Mouse (Mus musculus) limb, embryonic 10.5 days (tissue): ENCODE measurements around the gene Apip. TPM values are rescaled to one million over a fixed set of nuclear protein-coding genes. Genes with fewer than 3 reads are reported as not detected.
A peak's percentile ranks its signal among the peaks of the same experiment; 100 is the strongest.

Source experiments
- DNase-seq: peaks from one replicate; pipeline ENCODE4 v3.0.0-alpha.2; 2017; ENCODE audit warnings: low spot score
- H3K27ac ChIP-seq: fragments of 300-500 bp; sonication (generic); 2 replicates; pipeline ENCODE4 v1.5.1; 2016; ENCODE audit warnings: mild to moderate bottlenecking
- H3K27me3 ChIP-seq: fragments of 300-500 bp; sonication (generic); 2 replicates; pipeline ENCODE4 v1.6.1; 2016; ENCODE audit warnings: low read depth, mild to moderate bottlenecking; ENCODE audit not compliant: poor library complexity, severe bottlenecking
- H3K36me3 ChIP-seq: fragments of 300-500 bp; sonication (generic); 2 replicates; pipeline ENCODE4 v1.6.1; 2016; ENCODE audit warnings: mild to moderate bottlenecking, moderate library complexity
- H3K4me1 ChIP-seq: fragments of 300-500 bp; sonication (generic); 2 replicates; pipeline ENCODE4 v1.6.1; 2016
- H3K4me3 ChIP-seq: fragments of 300-500 bp; sonication (generic); 2 replicates; pipeline ENCODE4 v1.5.1; 2016; ENCODE audit warnings: mild to moderate bottlenecking, moderate library complexity
- H3K9me3 ChIP-seq: fragments of 300-500 bp; sonication (generic); replicated peaks from 2 replicates; pipeline ENCODE4 v1.6.1; 2016; ENCODE audit warnings: mild to moderate bottlenecking
- WGBS: fragments of 180-500 bp; shearing (Covaris S2); methylation state at CpG from one replicate; pipeline ENCODE4 v1.1.7; 2016; 5-methylcytosine and 5-hydroxymethylcytosine counted together
- polyA plus RNA-seq: library from polyadenylated mRNA; unstranded; fragments of >200 nt; fragmentation: Nextera tagmentation; extraction: Ambion mirVana; gene quantifications from 2 replicates; pipeline ENCODE4 v1.2.1, GENCODE M21; 2016

The Apip gene
- polyA plus RNA-seq: 73.4 and 79.6 TPM in 2 replicates

DNA sequence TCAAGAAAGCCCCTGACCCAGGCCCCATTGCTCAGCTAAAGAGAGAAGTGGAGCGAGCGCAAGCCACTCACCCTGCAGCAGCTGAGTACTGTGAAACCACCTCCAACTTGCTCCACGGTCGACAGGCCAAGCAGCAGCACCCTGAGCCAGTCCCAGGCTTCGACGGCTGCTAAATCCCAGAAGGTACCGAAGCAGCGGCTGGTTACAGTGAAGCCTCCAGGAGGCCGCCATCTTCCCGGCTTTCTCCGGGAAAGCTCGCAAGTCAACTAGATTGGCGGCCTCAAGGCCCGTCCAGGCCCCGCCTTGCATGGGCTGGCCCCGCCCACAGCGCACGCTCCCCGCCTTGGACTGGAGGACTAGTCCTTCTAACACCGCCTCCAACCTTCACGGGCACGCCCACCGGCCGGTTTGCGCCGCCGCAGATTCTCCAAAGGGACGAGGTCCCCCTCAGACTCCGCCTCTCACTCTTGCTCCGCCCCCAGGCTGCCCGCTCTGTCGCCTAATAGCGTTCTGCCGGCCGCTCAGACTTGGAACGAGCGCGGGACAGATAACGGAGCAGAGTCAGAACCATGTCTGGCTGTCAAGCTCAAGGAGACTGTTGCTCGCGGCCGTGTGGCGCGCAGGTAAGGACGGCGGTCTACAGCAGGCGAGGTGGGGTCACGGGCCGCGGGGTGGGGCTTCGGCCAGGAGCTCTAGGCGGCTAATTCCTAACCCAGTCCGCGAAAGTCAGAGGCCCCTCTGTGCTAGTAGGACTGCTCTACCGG, at the start of gene Apip, which contains the start of gene Pdhx:
Apip (plus strand) TSS at position 457 of the 764 bp plus-strand sequence.
Pdhx (minus strand) TSS at position 295 of the 764 bp plus-strand sequence.
- Histone ChIP-seq H3K9me3 (no peaks in the 10 kb centered on the region), H3K36me3 (no peaks in the 10 kb centered on the region), H3K27me3 (no peaks in the 10 kb centered on the region), H3K4me1 (peaks cover 17% of the 10 kb centered on the region), H3K4me3 (peak within 1 kb of the TSS; percentile 87), H3K27ac (peak within 1 kb of the TSS; percentile 91)
- peak; percentile 99 for DNase-seq
- WGBS: under 1% methylated on average over 55 of the region's 55 CpGs

GRCm38 (mm10) chr2:103037831-103038230, 35.6 kb upstream of the Apip start:
- no peaks in the 10 kb centered on the region for H3K4me1 ChIP-seq
- peaks cover 38% of the 10 kb centered on the region for H3K36me3 ChIP-seq
- no peaks in the 10 kb centered on the region for H3K27me3 ChIP-seq
- 95% methylated on average over 4 of the region's 4 CpGs for WGBS
- H3K4me3 ChIP-seq: no peak overlapping the region
- no peak overlapping the region for H3K27ac ChIP-seq
- DNase-seq: no peak
- no peaks in the 10 kb centered on the region for H3K9me3 ChIP-seq

DNA sequence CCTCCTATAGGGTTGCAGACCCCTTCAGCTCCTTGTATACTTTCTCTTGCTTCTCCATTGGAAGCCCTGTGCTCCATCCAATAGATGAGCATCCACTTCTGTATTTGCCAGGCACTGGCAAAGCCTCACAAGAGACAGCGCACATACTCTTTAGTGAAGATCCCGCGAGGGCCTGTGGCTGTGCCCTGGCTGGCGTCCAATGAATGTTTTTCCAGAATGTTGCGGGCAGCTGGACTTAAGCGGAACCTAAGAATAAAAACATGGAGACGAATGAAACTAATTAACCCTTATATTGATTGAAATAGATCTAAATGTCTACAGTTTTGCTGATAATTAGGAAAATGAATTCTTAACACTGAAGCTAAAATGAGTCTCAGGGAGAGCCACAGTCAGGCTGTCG, 32.6 kb upstream of the Apip start:
- Histone ChIP-seq H3K27me3 (no peaks in the 10 kb centered on the region), H3K27ac (no peak overlapping the region), H3K4me3 (no peak overlapping the region), H3K36me3 (peaks cover 24% of the 10 kb centered on the region), H3K4me1 (no peaks in the 10 kb centered on the region), H3K9me3 (no peaks in the 10 kb centered on the region)
- WGBS: 93% methylated on average over 8 of the region's 8 CpGs
- DNase-seq: no peak

- 97% methylated on average over 2 of the region's 2 CpGs for WGBS
- H3K4me1 ChIP-seq: 0 out of 2 replicates have a peak, but pooled peaks cover under 1% of the 10 kb centered on the region
- H3K4me3 ChIP-seq: no peak overlapping the region
These were observed 28.2 kb upstream of the Apip start for GRCm38 (mm10) chr2:103045286-103045685.

DNA sequence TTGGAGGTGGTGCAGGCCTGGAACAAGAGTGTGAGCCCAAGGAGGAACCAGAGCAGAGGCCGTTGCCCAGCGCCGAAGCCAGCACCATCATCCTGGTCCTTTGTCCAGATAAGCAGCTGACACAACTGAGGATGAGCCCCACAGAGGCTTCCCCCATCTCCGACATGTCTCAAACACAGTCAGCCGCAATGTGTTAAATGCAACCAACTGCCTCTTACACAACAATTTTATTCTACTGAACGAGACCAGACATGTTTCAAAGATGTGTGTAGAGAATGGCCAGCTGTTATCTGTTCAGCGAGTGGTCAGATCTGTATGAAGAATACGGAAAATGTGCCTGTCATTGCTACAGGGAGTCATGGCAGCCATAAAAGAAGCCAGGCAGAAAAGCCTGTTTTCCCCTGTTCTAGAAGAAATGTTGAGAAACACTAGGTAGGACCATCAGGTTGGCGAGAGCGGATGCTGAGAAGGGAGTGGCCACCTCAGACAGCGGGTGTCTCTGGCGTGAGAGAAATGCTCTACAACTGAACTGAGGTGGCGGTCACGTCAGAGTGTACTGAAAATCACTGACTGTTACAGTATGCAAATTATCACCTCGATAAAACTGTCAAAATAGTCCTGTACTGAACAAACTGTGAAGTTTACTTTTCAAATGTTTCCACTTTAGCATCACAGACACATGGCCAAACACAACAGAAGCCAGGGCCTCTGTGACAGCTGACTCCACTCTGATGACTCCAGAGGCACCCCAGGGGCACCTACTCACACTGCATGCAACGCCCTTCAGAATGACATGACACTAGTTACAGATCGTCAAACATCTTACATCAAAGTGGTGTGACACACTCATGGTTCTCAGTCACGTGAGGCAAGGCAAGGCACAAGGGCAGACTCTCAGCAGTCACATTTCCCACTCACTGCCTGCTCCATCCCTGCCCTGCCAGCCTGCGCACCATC, 21.3 kb upstream of the Apip start:
- Histone ChIP-seq H3K36me3 (0 out of 2 replicates have a peak, but pooled peaks cover 8% of the 10 kb centered on the region), H3K27me3 (no peaks in the 10 kb centered on the region), H3K4me1 (0 out of 2 replicates have a peak, but pooled peaks cover 3% of the 10 kb centered on the region), H3K4me3 (no peak overlapping the region), H3K27ac (no peak overlapping the region), H3K9me3 (no peaks in the 10 kb centered on the region)
- WGBS: 80% methylated on average over 19 of the region's 19 CpGs
- no peak for DNase-seq

More at GRCm38 (mm10) chr2:103045286-103045685, 28.2 kb upstream of the Apip start:
- Histone ChIP-seq H3K27me3 (no peaks in the 10 kb centered on the region), H3K27ac (no peak overlapping the region), H3K36me3 (peaks cover 8% of the 10 kb centered on the region), H3K9me3 (no peaks in the 10 kb centered on the region)
- DNase-seq: no peak

GRCm38 (mm10) chr2:103055820-103056219, 17.7 kb upstream of the Apip start:
- no peak overlapping the region for H3K27ac ChIP-seq
- no peaks in the 10 kb centered on the region for H3K4me1 ChIP-seq
- H3K9me3 ChIP-seq: no peaks in the 10 kb centered on the region
- H3K27me3 ChIP-seq: no peaks in the 10 kb centered on the region
- DNase-seq: no peak
- 0 out of 2 replicates have a peak, but pooled peaks cover 10% of the 10 kb centered on the region for H3K36me3 ChIP-seq
- no peak overlapping the region for H3K4me3 ChIP-seq
- 94% methylated on average over 6 of the region's 6 CpGs for WGBS

DNA sequence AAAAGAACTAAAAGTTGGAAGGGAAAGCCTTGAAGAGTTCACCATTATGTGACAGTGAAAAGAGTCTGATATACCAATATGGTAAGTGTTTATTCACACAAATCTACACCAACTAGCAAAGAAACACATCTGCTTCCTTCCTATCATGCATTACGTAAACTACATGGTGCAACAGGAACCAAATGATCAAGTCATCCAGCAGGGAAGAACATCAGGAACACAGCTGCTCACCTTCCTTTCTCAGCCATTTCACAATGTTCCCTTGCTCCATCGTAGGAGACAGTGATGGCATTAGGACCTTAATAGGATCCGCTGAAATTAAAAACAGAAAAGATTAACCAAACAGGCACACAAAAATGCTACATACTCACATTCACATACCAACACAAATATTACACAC, 15.2 kb upstream of the Apip start:
- 93% methylated on average over 3 of the region's 3 CpGs for WGBS
- no peaks in the 10 kb centered on the region for H3K9me3 ChIP-seq
- H3K4me1 ChIP-seq: peaks cover 5% of the 10 kb centered on the region; the same call in 1 of the 2 replicates
- H3K36me3 ChIP-seq: 0 out of 2 replicates have a peak, but pooled peaks cover 10% of the 10 kb centered on the region
- no peak overlapping the region for H3K27ac ChIP-seq
- H3K4me3 ChIP-seq: no peak overlapping the region
- DNase-seq: no peak
- no peaks in the 10 kb centered on the region for H3K27me3 ChIP-seq

- DNase-seq: no peak
- H3K4me3 ChIP-seq: no peak overlapping the region
- peaks cover 11% of the 10 kb centered on the region for H3K4me1 ChIP-seq
- no peak overlapping the region for H3K27ac ChIP-seq
- 48% methylated on average over 3 of the region's 3 CpGs for WGBS
- H3K27me3 ChIP-seq: no peaks in the 10 kb centered on the region
- H3K36me3 ChIP-seq: no peaks in the 10 kb centered on the region
- H3K9me3 ChIP-seq: no peaks in the 10 kb centered on the region
These were observed 10.6 kb upstream of the Apip start for GRCm38 (mm10) chr2:103062865-103063264.

GRCm38 (mm10) chr2:103066683-103067551, 6.6 kb upstream of the Apip start:
- no peak overlapping the region for H3K27ac ChIP-seq
- no peaks in the 10 kb centered on the region for H3K27me3 ChIP-seq
- WGBS: 90% methylated on average over 8 of the region's 8 CpGs
- no peak overlapping the region for H3K4me3 ChIP-seq
- DNase-seq: no peak
- H3K9me3 ChIP-seq: no peaks in the 10 kb centered on the region
- H3K36me3 ChIP-seq: no peaks in the 10 kb centered on the region
- peaks cover 18% of the 10 kb centered on the region for H3K4me1 ChIP-seq

GRCm38 (mm10) chr2:103067552-103068207, 5.8 kb upstream of the Apip start:
- no peak for DNase-seq
- Histone ChIP-seq H3K27me3 (no peaks in the 10 kb centered on the region), H3K36me3 (no peaks in the 10 kb centered on the region), H3K27ac (no peak overlapping the region), H3K4me3 (no peak overlapping the region), H3K9me3 (no peaks in the 10 kb centered on the region), H3K4me1 (peaks cover 26% of the 10 kb centered on the region)
- WGBS: 96% methylated on average over 2 of the region's 2 CpGs

GRCm38 (mm10) chr2:103068602-103069001, 4.9 kb upstream of the Apip start:
- Histone ChIP-seq H3K36me3 (no peaks in the 10 kb centered on the region), H3K9me3 (no peaks in the 10 kb centered on the region), H3K27me3 (no peaks in the 10 kb centered on the region), H3K4me3 (no peak overlapping the region), H3K27ac (no peak overlapping the region), H3K4me1 (peaks cover 18% of the 10 kb centered on the region)
- 98% methylated on average over 1 of the region's 1 CpGs for WGBS
- no peak for DNase-seq
